Mouse (Mus musculus) midbrain, embryonic 11.5 days (tissue): Measurements from ENCODE around the gene Gm21188. TPM values are rescaled to one million over a fixed set of nuclear protein-coding genes. Genes with fewer than 3 reads are reported as not detected.

Source experiments
- polyA plus RNA-seq: library from polyadenylated mRNA; unstranded; fragments of >200 nt; fragmentation: Nextera tagmentation; extraction: Ambion mirVana; gene quantifications from 2 replicates; pipeline ENCODE4 v1.2.1, GENCODE M21; 2014

The Gm21188 gene
- polyA plus RNA-seq, 1 experiment from 2014 or later, result not detected

Other genes starting within 250 kb of the Gm21188 start
- not detected in 2 replicates for gene AF067063, start 222.0 kb downstream of the Gm21188 start, polyA plus RNA-seq
- gene D13Ertd608e, start 216.2 kb downstream of the Gm21188 start, polyA plus RNA-seq, result not detected in 2 replicates
- not detected in 2 replicates for gene Tcstv1, start 157.4 kb downstream of the Gm21188 start, polyA plus RNA-seq
- gene Gm21761, start 122.9 kb downstream of the Gm21188 start, polyA plus RNA-seq, result not detected in 2 replicates
- not detected in 2 replicates for gene B020031M17Rik, start 101.4 kb downstream of the Gm21188 start, polyA plus RNA-seq
- not detected in 2 replicates for gene Gm36079, start 25.2 kb downstream of the Gm21188 start, polyA plus RNA-seq
- gene Gm20767, start 88.1 kb upstream of the Gm21188 start, polyA plus RNA-seq, result not detected in 2 replicates
- gene Gm21818, start 120.2 kb upstream of the Gm21188 start, polyA plus RNA-seq, result not detected in 2 replicates
- gene Gm21762, start 163.8 kb upstream of the Gm21188 start, polyA plus RNA-seq, result not detected in 2 replicates
- gene Gm21731, start 186.9 kb upstream of the Gm21188 start, polyA plus RNA-seq, result not detected in 2 replicates
- not detected in 2 replicates for gene AF067061, start 210.9 kb upstream of the Gm21188 start, polyA plus RNA-seq
- 0.26 TPM in 1 of 2 replicates, not detected in the other for gene BC147527, start 248.2 kb upstream of the Gm21188 start, polyA plus RNA-seq